Mouse (Mus musculus) brain, embryonic 14.5 days (tissue): ENCODE data around the gene Dlg1.

Experiments used
- CTCF ChIP-seq: fragments of 200-500 bp; IDR thresholded peaks from 2 replicates; pipeline ENCODE4 v1.5.1; 2012; ENCODE audit warnings: inconsistent platforms, mild to moderate bottlenecking, moderate library complexity, borderline replicate concordance; ENCODE audit not compliant: insufficient read depth, insufficient read length; ENCODE audit errors: extremely low read depth
- POLR2A ChIP-seq: fragments of 200-500 bp; IDR thresholded peaks from 2 replicates; pipeline ENCODE4 v1.6.1; 2012; ENCODE audit warnings: mild to moderate bottlenecking, inconsistent platforms, borderline replicate concordance; ENCODE audit not compliant: poor library complexity, insufficient read depth, insufficient read length, severe bottlenecking; ENCODE audit errors: extremely low read depth

DNA sequence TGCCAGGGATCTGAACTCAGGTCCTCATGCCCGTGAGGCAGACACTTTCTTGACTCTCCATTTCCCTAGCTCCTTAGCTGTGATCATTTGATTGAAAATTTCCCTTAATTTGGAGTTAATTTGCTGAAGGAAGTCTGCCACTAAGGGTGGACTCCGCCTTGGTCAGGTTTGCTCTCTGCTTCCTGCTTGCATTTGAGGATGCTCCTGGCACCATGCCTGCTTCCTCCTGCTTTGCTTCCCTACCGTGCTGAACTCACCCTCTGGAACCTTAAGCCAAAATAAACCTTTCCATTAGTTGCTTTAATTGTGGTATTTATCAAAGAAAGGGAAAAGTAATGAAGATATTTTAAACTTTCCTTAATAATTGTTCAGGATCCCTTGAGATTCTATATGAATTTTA is 44.1 kb downstream of the Dlg1 start:
- TF ChIP-seq CTCF (no peak), POLR2A (no peak)
